Mouse (Mus musculus) T-helper 17 cell (primary cell): Measurements from ENCODE around the gene Pld4.

Experiments used
- in situ Hi-C, 2 experiments: fragments of 300-600 bp; cut with MboI, MseI; formaldehyde crosslinking; loops; 1 replicate in 1 of 2; 2 replicates in 1 of 2; pipeline ENCODE4 v1.15.1; 2025; ENCODE audit warnings: high pct_unique_total_duplicates in 2 of 2

Gene Pld4

GRCm38 (mm10) chr12:112760154-112760926 lies at the start of gene Pld4:
TSS of gene Pld4 (plus strand) at chr12:112760655.
- in situ Hi-C loops: loop anchor here in 1 of 2 experiments (25.0 kb wide), 1 partner anchor 423 kb away; no protein-coding TSS in a partner anchor

- in situ Hi-C loops: no loop called here
Measured at GRCm38 (mm10) chr12:112713984-112714383, 46.5 kb upstream of the Pld4 start.

GRCm38 (mm10) chr12:112717140-112717539 lies 43.3 kb upstream of the Pld4 start:
- in situ Hi-C loops: no loop called here

- in situ Hi-C loops: no loop called here
Measured at GRCm38 (mm10) chr12:112718995-112719394, 41.5 kb upstream of the Pld4 start.

GRCm38 (mm10) chr12:112720216-112720615 lies 40.2 kb upstream of the Pld4 start, which contains the start of gene Cep170b:
TSS of gene Cep170b (plus strand) at chr12:112720455.
- in situ Hi-C loops: no loop called here

DNA sequence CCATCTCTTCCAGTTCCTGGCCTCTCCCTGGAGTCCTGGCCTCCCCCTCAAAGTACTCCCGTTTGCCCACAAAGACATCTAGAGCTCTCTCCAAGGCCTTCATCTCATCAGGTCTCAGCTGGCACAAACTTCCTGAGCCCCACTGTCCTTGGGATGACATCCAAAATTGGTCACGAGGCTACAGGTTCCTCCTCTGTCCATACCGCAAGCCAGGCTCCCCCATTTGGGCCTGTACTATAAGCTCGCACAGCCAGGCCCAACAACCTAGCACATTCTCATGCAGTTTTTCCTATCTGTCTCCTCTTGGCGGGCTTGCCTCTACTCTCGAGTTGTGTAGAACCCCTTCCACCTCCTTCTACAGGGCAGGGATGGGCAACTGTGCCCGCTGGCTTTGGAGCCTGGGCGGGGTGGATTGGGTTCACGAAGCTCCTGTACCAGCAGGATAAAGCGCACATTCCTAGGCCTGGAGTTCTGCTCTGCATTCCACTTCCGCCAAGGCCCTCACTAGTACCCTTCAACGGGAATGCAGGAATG lies 39.5 kb upstream of the Pld4 start:
- in situ Hi-C loops: no loop called here

- in situ Hi-C loops: no loop called here
Measured at GRCm38 (mm10) chr12:112721424-112722239, 38.8 kb upstream of the Pld4 start.

GRCm38 (mm10) chr12:112722240-112723027 lies 38.0 kb upstream of the Pld4 start:
- in situ Hi-C loops: no loop called here

GRCm38 (mm10) chr12:112723028-112723330 lies 37.5 kb upstream of the Pld4 start:
- in situ Hi-C loops: no loop called here

DNA sequence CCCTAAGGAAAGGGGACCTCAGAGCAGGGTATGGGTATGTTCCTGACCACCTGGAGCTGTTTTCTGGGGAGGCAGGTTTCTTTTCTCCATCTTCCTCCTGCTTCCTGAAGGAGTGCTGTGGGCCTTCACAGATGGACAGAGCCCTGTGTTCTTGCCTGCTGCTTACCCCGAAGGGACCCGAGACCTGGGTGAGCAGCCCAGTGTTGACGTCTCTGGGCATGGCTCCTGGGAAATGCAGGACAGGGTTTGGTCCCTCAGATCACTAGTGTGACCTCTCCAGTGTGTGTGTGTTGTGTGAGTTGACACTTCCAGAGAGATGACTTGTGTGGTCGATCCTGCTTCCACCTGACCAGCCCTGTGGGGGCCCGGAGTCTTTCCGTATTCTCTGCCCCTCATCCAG lies 37.0 kb upstream of the Pld4 start:
- in situ Hi-C loops: no loop called here

DNA sequence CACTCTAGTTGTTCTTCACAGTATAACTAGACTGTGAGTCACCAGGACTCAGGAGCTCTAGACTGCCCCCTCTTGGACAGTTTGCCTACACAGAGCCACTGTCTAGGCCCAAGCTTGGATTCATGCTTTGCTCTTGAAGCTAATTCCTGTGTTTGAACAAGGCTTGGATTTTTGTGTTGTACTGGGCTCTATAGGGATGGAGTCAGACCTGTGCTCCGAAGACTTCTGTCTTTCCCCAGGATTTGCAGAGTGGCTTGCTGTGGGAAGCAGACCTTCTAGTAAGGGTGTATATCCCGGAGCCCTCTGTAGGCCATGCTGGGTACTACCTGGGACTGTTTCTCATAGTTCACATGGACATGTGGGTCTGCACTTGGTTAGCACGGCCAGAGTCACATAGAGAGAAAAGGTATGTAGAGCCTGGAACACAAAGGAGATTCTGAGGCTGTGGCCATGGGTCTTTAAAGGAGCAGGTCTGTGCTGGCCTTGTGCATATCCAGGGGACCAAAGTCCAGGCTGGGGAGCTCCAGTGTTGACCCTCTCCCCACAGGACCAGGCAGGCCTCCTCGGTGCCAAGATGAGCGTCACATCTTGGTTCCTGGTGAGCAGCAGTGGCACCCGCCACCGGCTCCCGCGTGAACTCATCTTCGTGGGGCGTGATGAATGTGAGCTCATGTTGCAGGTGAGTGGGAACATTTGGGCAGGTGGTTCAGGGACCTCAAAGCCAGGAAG lies 36.2 kb upstream of the Pld4 start:
- in situ Hi-C loops: no loop called here

- in situ Hi-C loops: no loop called here
Measured at GRCm38 (mm10) chr12:112727801-112728200, 32.7 kb upstream of the Pld4 start.

- in situ Hi-C loops: no loop called here
Measured at GRCm38 (mm10) chr12:112730808-112731207, 29.6 kb upstream of the Pld4 start.

- in situ Hi-C loops: no loop called here
Measured at GRCm38 (mm10) chr12:112732591-112732990, 27.9 kb upstream of the Pld4 start.

- in situ Hi-C loops: no loop called here
Measured at GRCm38 (mm10) chr12:112734108-112734820, 26.2 kb upstream of the Pld4 start.

DNA sequence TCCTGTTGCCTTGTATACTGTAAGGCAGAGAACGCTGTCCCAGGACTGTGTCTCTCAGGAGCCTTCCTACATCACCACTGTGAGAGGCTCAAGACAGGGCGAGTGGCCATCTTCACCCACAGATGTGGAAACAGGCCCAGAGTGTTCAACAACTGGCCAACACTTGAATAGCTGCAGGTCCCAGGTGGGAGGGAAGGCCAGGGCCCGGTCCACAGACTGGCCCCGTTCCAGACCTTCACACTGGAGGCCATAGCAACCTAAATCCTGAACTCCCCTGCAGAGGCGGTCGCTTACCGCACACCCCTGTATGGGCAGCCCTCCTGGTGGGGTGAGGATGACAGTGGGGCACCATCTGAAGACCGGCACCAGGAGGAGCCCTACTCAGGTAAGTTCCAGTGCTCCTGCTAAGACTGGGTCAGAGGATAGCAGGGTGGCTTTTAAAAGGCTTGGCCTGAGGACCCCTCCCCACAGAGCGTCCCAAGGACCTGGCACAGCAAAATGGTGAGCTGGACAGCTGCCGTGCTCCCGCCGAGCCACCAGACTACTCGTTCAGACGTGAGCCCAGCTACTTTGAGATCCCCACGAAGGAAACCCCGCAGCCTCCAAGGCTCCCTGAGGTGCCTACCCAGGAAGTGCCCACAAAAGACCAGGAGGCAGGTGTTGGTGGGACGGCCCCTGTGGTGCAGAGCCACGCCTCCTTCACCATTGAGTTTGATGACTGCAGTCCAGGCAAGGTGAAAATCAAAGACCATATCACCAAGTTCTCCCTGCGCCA lies 25.4 kb upstream of the Pld4 start:
- in situ Hi-C loops: no loop called here

GRCm38 (mm10) chr12:112735896-112736635 lies 24.4 kb upstream of the Pld4 start:
- in situ Hi-C loops: no loop called here

GRCm38 (mm10) chr12:112736636-112736925 lies 23.9 kb upstream of the Pld4 start:
- in situ Hi-C loops: no loop called here

DNA sequence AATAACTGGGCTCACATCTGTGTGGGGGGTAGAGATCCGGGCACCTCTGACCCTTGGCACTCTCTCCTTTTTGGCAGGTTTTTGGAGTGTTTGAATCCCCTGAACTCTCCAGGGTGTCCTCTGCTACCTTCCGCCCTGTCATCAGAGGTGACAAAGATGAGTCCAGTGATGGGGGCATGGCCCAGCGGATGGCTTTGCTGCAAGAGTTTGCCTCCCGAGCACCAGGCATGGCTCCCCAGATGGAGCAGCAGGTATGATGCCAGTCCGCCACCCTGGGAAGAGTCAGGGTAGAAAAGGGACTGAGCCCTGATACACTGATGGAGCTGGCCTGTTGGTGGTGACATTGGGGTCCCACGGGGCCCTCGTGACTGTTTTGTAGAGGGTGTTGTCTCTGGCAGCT lies 23.4 kb upstream of the Pld4 start:
- in situ Hi-C loops: no loop called here
